Mouse (Mus musculus) spleen, adult 2 months (tissue): ENCODE measurements around the gene Bmp2k.

ENCODE experiments used
- CTCF ChIP-seq: fragments of 200-500 bp; IDR thresholded peaks from 2 replicates; pipeline ENCODE4 v1.5.1; 2011; ENCODE audit warnings: mild to moderate bottlenecking, inconsistent platforms; ENCODE audit not compliant: insufficient read depth, insufficient read length, insufficient replicate concordance; ENCODE audit errors: extremely low read depth
- POLR2A ChIP-seq: fragments of 200-500 bp; IDR thresholded peaks from 2 replicates; pipeline ENCODE4 v1.6.1; 2011; ENCODE audit warnings: low read depth, low read length, inconsistent platforms

DNA sequence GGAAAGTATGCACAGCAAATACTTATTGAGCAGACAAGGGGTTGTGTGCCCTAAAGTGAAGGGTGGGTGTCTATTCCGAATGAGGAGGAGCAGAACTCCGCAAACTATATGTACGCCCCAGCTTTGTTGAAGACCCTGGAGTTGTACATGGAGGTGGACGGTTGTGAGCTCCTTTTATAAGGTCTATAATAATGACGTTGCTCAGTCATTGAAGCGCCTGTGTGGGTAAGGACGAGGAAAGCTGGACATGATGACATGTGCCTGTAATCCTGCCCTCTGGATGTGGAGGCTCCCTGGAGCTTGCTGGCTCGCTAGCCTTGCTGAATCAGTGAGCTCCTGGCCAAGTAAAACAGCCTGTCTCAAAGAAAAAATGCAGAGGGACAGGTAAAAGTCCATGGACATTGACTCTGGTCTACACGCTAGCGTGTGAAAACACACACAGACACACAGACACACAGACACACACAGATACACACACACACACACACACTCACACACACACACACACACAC lies 128.0 kb downstream of the Bmp2k start:
- TF ChIP-seq POLR2A (no peak), CTCF (no peak)
